Mouse (Mus musculus): ENCODE results near the gene Btbd35f24.
"Not testable (repeated sequence)": the region's sequence is repeated elsewhere in the genome, so short reads cannot be mapped to it uniquely, and the experiment has no call there.

Gene Btbd35f24

DNA sequence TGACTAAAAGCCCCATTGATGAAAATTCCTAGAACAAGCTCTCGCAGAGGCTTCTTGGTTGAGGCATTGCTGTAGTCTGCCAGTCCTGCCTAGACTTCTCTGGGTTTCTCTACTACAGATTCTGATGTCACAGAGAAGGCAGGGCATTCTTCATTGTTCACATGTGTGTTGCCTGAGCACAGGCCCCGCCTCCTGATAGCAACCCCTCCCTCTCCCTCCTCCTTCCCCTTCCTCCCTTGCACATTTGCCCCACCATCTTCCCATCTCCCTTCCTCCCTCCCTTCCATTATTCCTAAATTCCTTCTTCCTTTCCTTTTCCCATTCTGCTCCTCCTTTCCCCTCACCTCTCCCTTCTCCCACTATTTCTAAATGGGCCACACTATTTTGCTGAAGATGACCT is at the start of gene Btbd35f24:
Gene Btbd35f24 (minus strand): TSS at position 101 of the 400 bp plus-strand sequence.
- DNase-seq = not testable (repeated sequence)

Data from cerebellum, adult 11 months (tissue).